Mouse (Mus musculus) retina, adult 2 months (tissue): ENCODE measurements around the gene Nlrp10.

Source experiments
- DNase-seq: peaks from one replicate; pipeline ENCODE4 v3.0.0-alpha.2; 2012; ENCODE audit warnings: low read depth, low spot score

Gene Nlrp10

GRCm38 (mm10) chr7:108894320-108894719 is 35.7 kb downstream of the Nlrp10 start, which contains the start of gene Olfr519:
Gene Olfr519, minus strand, starts transcription at chr7:108894420.
- no peak for DNase-seq

DNA sequence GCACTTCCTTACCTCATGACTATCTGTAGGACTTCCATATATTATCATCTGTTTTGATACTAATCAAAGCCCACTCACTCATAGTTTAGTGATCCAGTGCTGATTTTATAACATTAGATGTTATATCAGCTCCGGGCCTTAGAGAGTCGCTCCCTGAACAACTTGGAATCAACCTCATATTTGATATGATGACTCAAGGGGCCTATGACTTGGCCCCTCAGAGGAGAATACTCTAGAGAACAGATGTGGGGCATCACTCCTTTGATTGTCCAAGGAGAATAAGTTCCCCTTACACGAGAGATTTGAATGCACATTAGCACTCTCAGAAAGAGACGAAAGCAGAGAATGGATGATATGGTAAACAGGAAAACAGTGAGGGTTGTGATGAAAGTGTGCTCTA is 45.1 kb downstream of the Nlrp10 start, which contains the start of gene Olfr518:
Gene Olfr518, minus strand, starts transcription at position 101 of the 400 bp plus-strand sequence.
- DNase-seq = no peak

DNA sequence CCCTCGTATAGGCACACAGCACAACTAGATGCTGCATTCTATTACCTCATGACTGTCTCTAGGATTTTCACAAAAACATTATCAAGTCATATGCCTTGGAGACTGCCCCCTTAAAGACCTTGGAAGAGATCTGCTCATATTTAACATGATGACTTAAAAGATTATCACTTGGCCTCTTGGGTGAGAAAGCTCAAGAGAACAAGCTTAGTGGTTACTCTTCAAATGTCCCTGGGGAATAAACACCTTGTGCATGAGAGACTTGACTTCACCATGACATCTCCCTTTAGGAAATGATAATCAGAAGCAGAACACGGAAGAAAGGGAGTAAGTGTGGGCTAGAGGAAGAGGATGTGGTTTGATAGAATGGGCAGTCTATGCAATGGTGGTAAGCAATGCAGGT is 57.7 kb downstream of the Nlrp10 start, which contains the start of gene Olfr517:
Gene Olfr517, minus strand, starts transcription at position 101 of the 400 bp plus-strand sequence.
- DNase-seq = no peak
